Mouse (Mus musculus) hindbrain, embryonic 13.5 days (tissue): Measurements from ENCODE around the gene Rpl6. TPM values are rescaled to one million over a fixed set of nuclear protein-coding genes. Genes with fewer than 3 reads are reported as not detected.

Source experiments
- ATAC-seq: fragments of 200-750 bp; cut with Nextera tagmentation; 2 replicates; pipeline ENCODE4 v1.8.0; 2017; ENCODE audit warnings: moderate TSS enrichment; ENCODE audit not compliant: low FRiP score
- H3K27ac ChIP-seq: fragments of 300-500 bp; sonication (generic); 2 replicates; pipeline ENCODE4 v1.5.1; 2015; ENCODE audit warnings: inconsistent platforms, mild to moderate bottlenecking, moderate library complexity
- H3K27me3 ChIP-seq: fragments of 300-500 bp; sonication (generic); 2 replicates; pipeline ENCODE4 v1.6.1; 2015; ENCODE audit warnings: mild to moderate bottlenecking, inconsistent platforms
- H3K36me3 ChIP-seq: fragments of 300-500 bp; sonication (generic); 2 replicates; pipeline ENCODE4 v1.6.1; 2015; ENCODE audit warnings: mild to moderate bottlenecking, inconsistent platforms
- H3K4me1 ChIP-seq: fragments of 300-500 bp; sonication (generic); replicated peaks from 2 replicates; pipeline ENCODE4 v1.6.1; 2015; ENCODE audit warnings: inconsistent platforms
- H3K4me2 ChIP-seq: fragments of 300-500 bp; sonication (generic); 2 replicates; pipeline ENCODE4 v1.6.1; 2015; ENCODE audit warnings: inconsistent platforms, mild to moderate bottlenecking, moderate library complexity
- H3K4me3 ChIP-seq: fragments of 300-500 bp; sonication (generic); 2 replicates; pipeline ENCODE4 v1.5.1; 2015; ENCODE audit warnings: mild to moderate bottlenecking, inconsistent platforms
- H3K9ac ChIP-seq: fragments of 300-500 bp; sonication (generic); 2 replicates; pipeline ENCODE4 v1.6.1; 2015; ENCODE audit warnings: mild to moderate bottlenecking, inconsistent platforms
- H3K9me3 ChIP-seq: fragments of 300-500 bp; sonication (generic); 2 replicates; pipeline ENCODE4 v1.6.1; 2016; ENCODE audit warnings: inconsistent platforms
- WGBS: fragments of 180-500 bp; shearing (Covaris S2); methylation state at CpG from one replicate; pipeline ENCODE4 v1.1.7; 2015; 5-methylcytosine and 5-hydroxymethylcytosine counted together
- polyA plus RNA-seq: library from polyadenylated mRNA; unstranded; fragments of >200 nt; fragmentation: Nextera tagmentation; extraction: Ambion mirVana; gene quantifications from 2 replicates; pipeline ENCODE4 v1.2.1, GENCODE M21; 2015

The Rpl6 gene
- polyA plus RNA-seq, 1 experiment from 2014 or later, result 429 TPM

- Histone ChIP-seq H3K9me3 (no peaks in the 10 kb centered on the region), H3K27ac (no peak overlapping the region), H3K9ac (no peak overlapping the region), H3K4me2 (no peak overlapping the region), H3K36me3 (peaks cover 27% of the 10 kb centered on the region), H3K4me1 (no peaks in the 10 kb centered on the region), H3K4me3 (no peak overlapping the region), H3K27me3 (no peaks in the 10 kb centered on the region)
- ATAC-seq, result no peak
- 77% methylated on average over 8 of the region's 8 CpGs for WGBS
These were observed 47.5 kb downstream of the Rpl6 start for GRCm38 (mm10) chr5:121251813-121252212.

- Histone ChIP-seq H3K9me3 (no peaks in the 10 kb centered on the region), H3K36me3 (peaks cover 43% of the 10 kb centered on the region), H3K27me3 (no peaks in the 10 kb centered on the region), H3K9ac (no peak overlapping the region), H3K4me3 (no peak overlapping the region), H3K27ac (no peak overlapping the region), H3K4me2 (no peak overlapping the region), H3K4me1 (no peaks in the 10 kb centered on the region)
- WGBS, result 90% methylated on average over 18 of the region's 18 CpGs
- no peak for ATAC-seq
These were observed 49.7 kb downstream of the Rpl6 start for GRCm38 (mm10) chr5:121253816-121254497.

GRCm38 (mm10) chr5:121254977-121255376 lies 50.7 kb downstream of the Rpl6 start:
- Histone ChIP-seq H3K4me2 (no peak overlapping the region), H3K9ac (no peak overlapping the region), H3K36me3 (peaks cover 50% of the 10 kb centered on the region), H3K4me3 (no peak overlapping the region), H3K9me3 (no peaks in the 10 kb centered on the region), H3K4me1 (no peaks in the 10 kb centered on the region), H3K27ac (no peak overlapping the region), H3K27me3 (no peaks in the 10 kb centered on the region)
- 90% methylated on average over 7 of the region's 7 CpGs for WGBS
- ATAC-seq, result no peak

Other genes with a start within 250 kb of the Rpl6 start
- gene Rph3a, start 194.4 kb upstream of the Rpl6 start, polyA plus RNA-seq, result 15.0 and 16.1 TPM in 2 replicates
- gene Ptpn11, start 13.1 kb upstream of the Rpl6 start, polyA plus RNA-seq, result 23.1 and 23.6 TPM in 2 replicates
- gene Hectd4, start 15.7 kb downstream of the Rpl6 start, polyA plus RNA-seq, result 15.0 and 17.2 TPM in 2 replicates
- gene Trafd1, start 181.2 kb downstream of the Rpl6 start, polyA plus RNA-seq, result 139 and 145 TPM in 2 replicates
- 47.7 and 51.8 TPM in 2 replicates for gene Naa25, start 193.5 kb downstream of the Rpl6 start, polyA plus RNA-seq
- 1.9 and 2.2 TPM in 2 replicates for gene Tmem116, start 247.4 kb downstream of the Rpl6 start, polyA plus RNA-seq
- 165 and 166 TPM in 2 replicates for gene Erp29, start 248.0 kb downstream of the Rpl6 start, polyA plus RNA-seq